Mouse (Mus musculus) hindlimb bud, embryonic 11.5 days (tissue): ENCODE data around the gene Ccnb3.
"Not testable (repeated sequence)": the region's sequence is repeated elsewhere in the genome, so short reads cannot be mapped to it uniquely, and the experiment has no call there.

ENCODE experiments used
- DNase-seq: peaks from one replicate; pipeline ENCODE4 v3.0.0-alpha.2; 2012; ENCODE audit warnings: low read depth, low spot score; ENCODE audit errors: extremely low spot score

The Ccnb3 gene

DNA sequence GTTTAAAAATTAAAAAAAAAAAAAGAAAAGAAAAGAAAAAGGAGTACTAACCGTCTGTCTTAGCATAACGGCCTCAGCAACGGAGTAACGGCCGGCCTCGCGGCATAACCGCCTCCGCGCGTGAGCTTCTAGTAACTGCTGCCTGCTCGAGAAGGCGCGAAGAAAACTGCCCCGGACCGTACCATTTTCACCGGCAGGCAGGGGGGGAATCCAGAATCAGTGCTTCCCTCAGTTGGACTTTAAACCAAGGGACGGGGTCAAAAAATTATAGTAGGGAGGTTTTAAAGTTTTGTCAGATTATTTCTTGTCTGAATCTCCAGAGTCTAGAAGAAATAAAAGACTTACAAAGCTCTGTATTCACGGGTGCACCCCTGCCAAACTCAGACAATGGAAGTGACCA lies at the start of gene Ccnb3:
Ccnb3 (minus strand) TSS at position 101 of the 400 bp plus-strand sequence.
- DNase-seq, result no peak

GRCm38 (mm10) chrX:7090323-7090722 lies 48.9 kb upstream of the Ccnb3 start:
- DNase-seq, result no peak

DNA sequence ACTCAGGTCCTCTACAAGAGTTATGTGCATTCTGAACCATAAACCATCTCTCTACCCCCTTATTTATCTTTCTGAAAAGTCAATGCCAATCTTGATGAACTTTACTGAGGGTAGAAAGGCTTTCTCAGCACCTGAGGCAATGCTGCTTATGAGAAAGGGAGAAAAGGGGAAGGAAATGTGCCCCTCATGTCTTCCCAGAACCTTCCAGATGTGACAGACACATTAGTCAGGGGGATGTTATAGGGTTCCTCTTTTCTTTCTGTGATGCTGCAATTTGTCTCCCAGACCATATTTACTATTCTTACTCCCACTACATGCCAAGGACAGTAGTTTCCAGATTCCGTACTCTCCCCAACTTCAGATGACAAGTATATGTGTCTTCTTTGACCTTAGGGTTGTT lies 44.5 kb upstream of the Ccnb3 start:
- DNase-seq, result no peak

DNA sequence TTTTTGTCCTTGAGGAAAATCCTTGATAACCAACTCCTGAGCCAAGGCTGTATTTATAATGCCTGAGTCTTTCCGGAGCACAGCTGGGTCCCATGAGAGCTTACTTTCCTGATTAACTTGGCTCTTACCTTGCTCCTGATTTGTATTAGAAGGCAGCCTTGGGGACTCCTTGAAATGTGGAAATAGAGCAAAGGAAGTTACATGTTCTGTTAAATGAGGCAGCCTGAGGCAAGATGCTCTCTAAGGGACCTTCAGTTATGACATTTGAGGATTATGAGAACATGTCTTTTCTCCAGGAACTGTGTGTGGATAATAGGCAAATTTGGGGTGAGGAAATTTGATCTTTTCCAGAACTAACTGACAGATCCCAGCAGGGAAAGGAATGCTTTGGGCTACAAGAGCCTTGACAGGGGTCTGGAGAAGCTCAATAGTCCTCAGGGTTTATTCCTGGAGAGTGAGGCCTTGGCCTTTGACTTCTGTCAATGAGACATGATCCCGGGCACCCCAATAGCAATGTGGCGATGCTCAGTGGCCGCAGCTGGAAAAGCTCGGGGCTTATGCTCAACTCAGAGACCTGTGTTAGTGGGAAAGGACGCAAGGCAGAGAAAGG lies 38.5 kb upstream of the Ccnb3 start:
- no peak for DNase-seq

GRCm38 (mm10) chrX:7068002-7068401 lies 26.6 kb upstream of the Ccnb3 start:
- DNase-seq, result no peak

- DNase-seq, result no peak
Measured at GRCm38 (mm10) chrX:7067219-7067618, 25.8 kb upstream of the Ccnb3 start, which contains the start of gene Akap4. Gene Akap4, plus strand, starts transcription at chrX:7067519.

- DNase-seq, result no peak
Measured at GRCm38 (mm10) chrX:7064109-7064508, 22.7 kb upstream of the Ccnb3 start.

GRCm38 (mm10) chrX:7057634-7058033 lies 16.2 kb upstream of the Ccnb3 start:
- DNase-seq, result no peak

GRCm38 (mm10) chrX:7057056-7057455 lies 15.6 kb upstream of the Ccnb3 start:
- no peak for DNase-seq

- DNase-seq, result not testable (repeated sequence)
Measured at GRCm38 (mm10) chrX:6983916-6984315, 57.5 kb downstream of the Ccnb3 start.

- no peak for DNase-seq
Measured at GRCm38 (mm10) chrX:6971956-6972355, 69.5 kb downstream of the Ccnb3 start.

DNA sequence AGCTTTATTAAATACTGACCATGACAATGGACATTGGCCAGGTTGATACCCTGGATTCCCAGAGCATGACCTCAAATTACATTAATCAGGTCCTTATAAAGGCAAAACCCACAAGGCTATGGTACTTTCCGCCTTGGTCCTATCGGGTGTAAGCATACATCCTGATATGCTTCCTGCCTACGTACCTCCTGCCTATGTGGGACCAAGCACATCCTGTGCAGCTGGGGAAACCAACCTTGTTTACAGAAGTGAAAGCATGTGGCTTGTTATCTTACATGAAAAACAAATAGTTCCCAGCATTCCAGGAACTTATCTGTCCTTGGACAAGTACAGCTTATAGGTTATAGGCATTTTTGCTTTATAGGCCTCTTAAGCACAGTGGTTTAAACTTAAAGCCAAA lies 72.8 kb downstream of the Ccnb3 start:
- DNase-seq, result no peak
